Mouse (Mus musculus) liver, adult 10 weeks (tissue): Measurements from ENCODE around the gene Gprin3. TPM values are rescaled to one million over a fixed set of nuclear protein-coding genes. Genes with fewer than 3 reads are reported as not detected.

Experiments used
- polyA plus RNA-seq: library from polyadenylated mRNA; stranded (reverse); fragments of 350-450 nt; fragmentation: Illumina TruSeq; extraction: RNeasy Lipid Tissue Mini Kit (QIAGEN cat#74804); gene quantifications from one replicate; pipeline ENCODE4 v1.2.3, GENCODE M21; 2014; ENCODE audit warnings: low read depth, low replicate concordance

The Gprin3 gene
- polyA plus RNA-seq, result 10.5 TPM

GRCm38 (mm10) chr6:59425824-59426533, at the start of gene Gprin3:
Gene Gprin3, minus strand, starts transcription at chr6:59426294.

Other genes with a start within 250 kb of the Gprin3 start
- gene Tigd2, start 217.4 kb downstream of the Gprin3 start, polyA plus RNA-seq, result 18.9 TPM